Mouse (Mus musculus) naive thymus-derived CD4-positive, alpha-beta T cell, adult 2 months (primary cell): ENCODE data around the gene Mamstr.

Experiments used
- DNase-seq: peaks from one replicate; pipeline ENCODE4 v3.0.0-alpha.2; 2011; ENCODE audit warnings: low read depth

Gene Mamstr

GRCm38 (mm10) chr7:45628364-45629294 is 11.1 kb upstream of the Mamstr start:
- DNase-seq = peak; percentile 92

GRCm38 (mm10) chr7:45630064-45630907 is 9.5 kb upstream of the Mamstr start:
- DNase-seq = no peak

- no peak for DNase-seq
Observed at GRCm38 (mm10) chr7:45632499-45632898, 7.3 kb upstream of the Mamstr start.

GRCm38 (mm10) chr7:45634946-45635681 is 4.7 kb upstream of the Mamstr start:
- DNase-seq = peak; percentile 46

- DNase-seq = no peak
Observed at GRCm38 (mm10) chr7:45635711-45636688, 3.8 kb upstream of the Mamstr start.

GRCm38 (mm10) chr7:45637710-45638109 is 2.1 kb upstream of the Mamstr start:
- DNase-seq = no peak

GRCm38 (mm10) chr7:45638623-45639401 is 965 bp upstream of the Mamstr start:
- DNase-seq = no peak

GRCm38 (mm10) chr7:45640191-45640957 is 597 bp downstream of the Mamstr start:
- no peak for DNase-seq

GRCm38 (mm10) chr7:45641391-45642040 is 1.7 kb downstream of the Mamstr start:
- no peak for DNase-seq

GRCm38 (mm10) chr7:45642083-45642482 is 2.3 kb downstream of the Mamstr start:
- no peak for DNase-seq

- peak; percentile 24 for DNase-seq
Observed at GRCm38 (mm10) chr7:45642503-45643255, 2.9 kb downstream of the Mamstr start.

GRCm38 (mm10) chr7:45643441-45644178 is 3.8 kb downstream of the Mamstr start:
- peak; percentile 93 for DNase-seq

- peak; percentile 36 for DNase-seq
Observed at GRCm38 (mm10) chr7:45644183-45644582, 4.4 kb downstream of the Mamstr start.

- peak; percentile 31 for DNase-seq
Observed at GRCm38 (mm10) chr7:45644872-45645590, 5.3 kb downstream of the Mamstr start.

- no peak for DNase-seq
Observed at GRCm38 (mm10) chr7:45645591-45645971, 5.8 kb downstream of the Mamstr start.

GRCm38 (mm10) chr7:45646671-45647070 is 6.9 kb downstream of the Mamstr start:
- DNase-seq = no peak

GRCm38 (mm10) chr7:45649351-45649750 is 9.6 kb downstream of the Mamstr start:
- no peak for DNase-seq
